Mouse (Mus musculus): ENCODE data around the gene Mpzl1. TPM values are rescaled to one million over a fixed set of nuclear protein-coding genes. Genes with fewer than 3 reads are reported as not detected.

The Mpzl1 gene
- total and polyA plus RNA-seq, 2 experiments from 2014 or later, result 17.9 to 57.5 TPM

DNA sequence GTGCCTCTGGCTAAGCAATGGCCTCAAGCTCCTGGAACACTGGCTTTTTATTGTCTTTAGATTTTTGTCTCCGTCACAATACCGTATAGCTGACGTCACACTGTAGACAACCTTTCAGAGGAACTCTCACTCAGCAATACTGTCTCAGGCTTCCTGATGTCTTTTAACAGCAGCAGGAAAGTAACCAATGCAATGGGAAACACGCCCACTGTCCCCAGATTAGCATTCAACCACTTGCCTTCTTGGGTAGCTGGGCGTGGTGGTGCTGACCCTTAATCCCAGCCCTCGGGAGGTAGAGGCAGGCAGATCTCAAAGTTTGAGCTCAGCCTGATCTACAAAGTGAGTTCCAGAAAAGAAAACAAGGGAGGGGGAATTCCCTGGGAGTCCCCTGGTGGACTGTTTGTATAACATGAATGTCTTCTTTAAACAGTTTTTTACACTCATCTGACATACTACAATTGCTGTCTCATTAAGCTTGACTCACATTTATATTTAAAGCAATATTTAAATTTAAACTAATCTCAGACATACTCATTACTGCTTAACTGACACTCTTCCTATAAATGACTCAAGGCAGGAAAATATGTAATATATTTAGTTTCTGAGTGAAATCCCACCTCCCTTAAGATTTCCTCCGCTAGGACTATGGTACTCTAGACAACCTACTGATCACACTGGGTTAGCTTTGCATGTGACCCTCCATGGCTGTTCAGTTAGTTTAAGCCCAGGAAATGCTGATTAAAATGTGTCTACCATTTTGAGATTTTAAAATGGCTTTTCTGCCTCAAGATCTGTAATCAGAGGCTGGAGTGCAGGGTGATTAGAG, 24.6 kb downstream of the Mpzl1 start:
- Histone ChIP-seq H3K9ac (replicated peaks; ENCODE audit: low read depth, low read length) (no peak overlapping the region), H3K4me3 (ENCODE audit: low read depth, low read length) (no peak overlapping the region), H3K36me3 (replicated peaks; ENCODE audit: control insufficient read depth, insufficient read depth, low read length) (peaks cover 24% of the 10 kb centered on the region), H3K9me3 (replicated peaks; ENCODE audit: control insufficient read depth, low read length) (no peaks in the 10 kb centered on the region), H3K4me2 (ENCODE audit: low read depth, low read length) (no peak overlapping the region), H3K27ac (ENCODE audit: low read depth) (peak overlapping the region; percentile 26; the same call in 1 of the 2 replicates), H3K27me3 (ENCODE audit: control insufficient read depth, insufficient read depth, low read length) (no peaks in the 10 kb centered on the region), H3K4me1 (ENCODE audit: control insufficient read depth, insufficient read depth) (peaks cover 8% of the 10 kb centered on the region)
- no peak for TF ChIP-seq CTCF (IDR thresholded peaks at IDR 0.05; ENCODE audit: low read depth)
- TF ChIP-seq EP300 (IDR thresholded peaks at IDR 0.05; ENCODE audit: low read depth), result no peak
- 60% methylated on average over 7 of the region's 7 CpGs for WGBS
- ATAC-seq (ENCODE audit: insufficient read depth, low read depth) (no peak), DNase-seq (ENCODE audit: low spot score) (no peak)

DNA sequence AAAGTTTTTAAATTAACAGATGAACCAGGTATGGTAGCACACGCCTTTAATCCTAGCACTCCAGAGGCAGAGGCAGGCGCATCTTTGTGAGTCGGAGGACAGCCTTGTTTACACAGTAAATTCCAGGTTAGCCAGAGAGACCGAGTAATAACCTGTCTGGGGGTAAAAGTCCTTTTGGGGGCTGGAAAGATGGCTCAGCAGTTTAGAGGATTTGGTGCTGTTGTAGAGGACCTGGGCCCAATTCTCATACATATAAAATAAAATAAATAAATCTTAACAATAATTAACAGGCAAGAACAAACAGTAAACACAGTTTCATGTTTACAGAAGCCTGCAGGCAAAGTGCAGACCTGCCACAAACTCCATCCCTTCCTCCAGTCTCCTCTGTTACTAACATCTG, 25.4 kb downstream of the Mpzl1 start:
- Histone ChIP-seq H3K4me2 (ENCODE audit: low read depth, low read length) (no peak overlapping the region), H3K27me3 (ENCODE audit: control insufficient read depth, insufficient read depth, low read length) (no peaks in the 10 kb centered on the region), H3K4me1 (ENCODE audit: control insufficient read depth, insufficient read depth) (peaks cover 8% of the 10 kb centered on the region), H3K4me3 (ENCODE audit: low read depth, low read length) (no peak overlapping the region), H3K9me3 (replicated peaks; ENCODE audit: control insufficient read depth, low read length) (no peaks in the 10 kb centered on the region), H3K9ac (replicated peaks; ENCODE audit: low read depth, low read length) (no peak overlapping the region), H3K36me3 (replicated peaks; ENCODE audit: control insufficient read depth, insufficient read depth, low read length) (peaks cover 29% of the 10 kb centered on the region; the same call in 1 of the 2 replicates), H3K27ac (ENCODE audit: low read depth) (no peak overlapping the region)
- no peak for TF ChIP-seq CTCF (IDR thresholded peaks at IDR 0.05; ENCODE audit: low read depth)
- TF ChIP-seq EP300 (IDR thresholded peaks at IDR 0.05; ENCODE audit: low read depth), result no peak
- WGBS, result 89% methylated on average over 4 of the region's 4 CpGs
- DNase-seq (ENCODE audit: low spot score) (no peak), ATAC-seq (ENCODE audit: insufficient read depth, low read depth) (no peak)

DNA sequence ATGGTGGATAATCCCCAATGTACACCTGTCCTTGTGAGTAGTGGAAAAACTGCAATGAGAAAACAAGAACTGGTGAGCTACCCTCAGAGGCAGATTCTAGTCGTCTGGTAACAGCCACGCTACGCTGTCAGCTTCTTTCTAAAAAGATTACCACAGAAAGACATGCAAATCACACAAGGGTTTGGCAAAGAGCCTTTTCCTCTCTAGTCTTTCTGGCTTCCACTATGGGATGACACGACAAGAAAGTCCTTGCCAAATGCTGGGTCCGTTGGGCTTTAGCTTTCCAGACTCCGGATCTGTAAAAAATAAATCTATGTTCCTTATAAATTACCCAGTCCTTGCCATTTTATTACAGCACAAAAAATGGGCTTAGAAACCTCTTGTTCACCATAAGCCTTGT, 28.6 kb downstream of the Mpzl1 start:
- no peak overlapping the region for H3K4me2 ChIP-seq (ENCODE audit: low read depth, low read length)
- WGBS, result 71% methylated on average over 6 of the region's 6 CpGs
- H3K36me3 ChIP-seq (replicated peaks; ENCODE audit: control insufficient read depth, insufficient read depth, low read length), result peaks cover 45% of the 10 kb centered on the region
- no peaks in the 10 kb centered on the region for H3K27me3 ChIP-seq (ENCODE audit: control insufficient read depth, insufficient read depth, low read length)
- DNase-seq (ENCODE audit: low spot score), result no peak
- no peak for TF ChIP-seq EP300 (IDR thresholded peaks at IDR 0.05; ENCODE audit: low read depth)
- no peak for ATAC-seq (ENCODE audit: insufficient read depth, low read depth)
- peaks cover 10% of the 10 kb centered on the region for H3K4me1 ChIP-seq (ENCODE audit: control insufficient read depth, insufficient read depth)
- H3K4me3 ChIP-seq (ENCODE audit: low read depth, low read length), result no peak overlapping the region
- H3K9ac ChIP-seq (replicated peaks; ENCODE audit: low read depth, low read length), result no peak overlapping the region
- no peak overlapping the region for H3K27ac ChIP-seq (ENCODE audit: low read depth)
- no peaks in the 10 kb centered on the region for H3K9me3 ChIP-seq (replicated peaks; ENCODE audit: control insufficient read depth, low read length)

- no peak for ATAC-seq (ENCODE audit: insufficient read depth, low read depth)
- H3K9me3 ChIP-seq (replicated peaks; ENCODE audit: control insufficient read depth, low read length), result no peaks in the 10 kb centered on the region
- WGBS, result 89% methylated on average over 3 of the region's 3 CpGs
- H3K27ac ChIP-seq (ENCODE audit: low read depth), result no peak overlapping the region
- TF ChIP-seq EP300 (IDR thresholded peaks at IDR 0.05; ENCODE audit: low read depth) (no peak), CTCF (IDR thresholded peaks at IDR 0.05; ENCODE audit: low read depth) (no peak)
- DNase-seq (ENCODE audit: low spot score), result no peak
- H3K4me3 ChIP-seq (ENCODE audit: low read depth, low read length), result no peak overlapping the region
- H3K4me2 ChIP-seq (ENCODE audit: low read depth, low read length), result no peak overlapping the region
- peaks cover 45% of the 10 kb centered on the region for H3K36me3 ChIP-seq (replicated peaks; ENCODE audit: control insufficient read depth, insufficient read depth, low read length)
- peaks cover 8% of the 10 kb centered on the region for H3K4me1 ChIP-seq (ENCODE audit: control insufficient read depth, insufficient read depth)
- H3K27me3 ChIP-seq (ENCODE audit: control insufficient read depth, insufficient read depth, low read length), result no peaks in the 10 kb centered on the region
- no peak overlapping the region for H3K9ac ChIP-seq (replicated peaks; ENCODE audit: low read depth, low read length)
Measured at GRCm38 (mm10) chr1:165605108-165605507, 29.2 kb downstream of the Mpzl1 start.

DNA sequence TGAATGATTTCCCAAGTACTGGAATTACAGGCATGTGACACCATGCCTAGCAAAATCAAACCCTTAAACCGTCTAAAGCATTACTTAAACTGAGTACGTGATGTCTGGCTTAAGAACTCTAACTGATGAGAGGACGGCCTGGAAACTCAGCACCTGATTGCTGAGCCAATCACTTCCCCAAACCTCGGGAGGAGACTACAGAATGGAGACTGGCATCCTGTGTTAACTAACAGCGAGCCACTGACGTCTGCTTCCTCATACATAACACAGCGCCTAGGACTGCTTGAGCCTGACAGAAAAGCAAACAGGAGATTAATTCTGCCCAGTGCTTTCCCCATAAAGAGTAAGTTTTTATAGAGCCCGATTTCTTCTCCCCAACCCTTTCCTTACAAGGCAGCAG, 30.1 kb downstream of the Mpzl1 start:
- WGBS, result 50% methylated on average over 8 of the region's 8 CpGs

More for the DNA sequence above, 30.1 kb downstream of the Mpzl1 start:
- no peak for DNase-seq (ENCODE audit: low spot score)
- H3K4me2 ChIP-seq (ENCODE audit: low read depth, low read length), result no peak overlapping the region
- H3K4me1 ChIP-seq (ENCODE audit: control insufficient read depth, insufficient read depth), result peaks cover 8% of the 10 kb centered on the region; the same call in 1 of the 2 replicates
- H3K27ac ChIP-seq (ENCODE audit: low read depth), result peak overlapping the region; percentile 30; the same call in 1 of the 2 replicates
- ATAC-seq (ENCODE audit: insufficient read depth, low read depth), result no peak
- peaks cover 45% of the 10 kb centered on the region for H3K36me3 ChIP-seq (replicated peaks; ENCODE audit: control insufficient read depth, insufficient read depth, low read length)
- no peak for TF ChIP-seq CTCF (IDR thresholded peaks at IDR 0.05; ENCODE audit: low read depth)
- no peak for TF ChIP-seq EP300 (IDR thresholded peaks at IDR 0.05; ENCODE audit: low read depth)
- no peaks in the 10 kb centered on the region for H3K27me3 ChIP-seq (ENCODE audit: control insufficient read depth, insufficient read depth, low read length)
- H3K9ac ChIP-seq (replicated peaks; ENCODE audit: low read depth, low read length), result no peak overlapping the region
- no peak overlapping the region for H3K4me3 ChIP-seq (ENCODE audit: low read depth, low read length)
- H3K9me3 ChIP-seq (replicated peaks; ENCODE audit: control insufficient read depth, low read length), result no peaks in the 10 kb centered on the region
